Mouse (Mus musculus) left cerebral cortex, postnatal 10 days (tissue): ENCODE data around the gene Emd. TPM values are rescaled to one million over a fixed set of nuclear protein-coding genes. Genes with fewer than 3 reads are reported as not detected.

Experiments
- microRNA-seq: library from miRNA; unstranded; fragments of <30 nt; microRNA quantifications from one replicate; pipeline ENCODE4 v1.2.0, GENCODE M21; 2022
- total RNA-seq, 2 experiments: library from RNA; stranded (reverse); gene quantifications; 2 replicates each; pipeline ENCODE4 v1.2.3; 2021

Gene Emd
- total RNA-seq, 2 experiments from 2014 or later: 43.9 to 44.4 TPM

Small RNAs within 50 kb of the gene (microRNA-seq; reads per million reads assigned to microRNA genes)
- not detected for gene Mir7091

Other genes starting within 250 kb of the Emd start
- 10 to 100 TPM; 37.3 to 39.3 TPM for gene Irak1, start 230.8 kb upstream of the Emd start, total RNA-seq
- not detected for gene Opn1mw, start 127.2 kb upstream of the Emd start, total RNA-seq
- gene Mecp2, start 119.3 kb upstream of the Emd start, total RNA-seq: 10 to 100 TPM; 77.1 to 78.0 TPM
- gene Tex28, start 86.8 kb upstream of the Emd start, total RNA-seq: not detected
- not detected for gene Tktl1, start 77.4 kb upstream of the Emd start, total RNA-seq
- 100 to 1,000 TPM; 199 to 211 TPM for gene Flna, start 4.9 kb upstream of the Emd start, total RNA-seq
- gene Rpl10, start 16.1 kb downstream of the Emd start, total RNA-seq: 100 to 1,000 TPM; 150 to 215 TPM
- gene Taz, start 27.2 kb downstream of the Emd start, total RNA-seq: 10 to 100 TPM; 56.1 to 56.3 TPM
- 1 to 10 TPM; 2.7 to 3.2 TPM for gene Dnase1l1, start 27.6 kb downstream of the Emd start, total RNA-seq
- 100 to 1,000 TPM; 324 to 341 TPM for gene Atp6ap1, start 42.4 kb downstream of the Emd start, total RNA-seq
- gene Gdi1, start 50.3 kb downstream of the Emd start, total RNA-seq: 100 to 1,000 TPM; 705 to 729 TPM
- gene Fam50a, start 58.3 kb downstream of the Emd start, total RNA-seq: 10 to 100 TPM; 37.6 to 44.6 TPM
- 10 to 100 TPM; 65.7 to 74.2 TPM for gene Plxna3, start 74.4 kb downstream of the Emd start, total RNA-seq
- gene Lage3, start 98.9 kb downstream of the Emd start, total RNA-seq: 10 to 100 TPM; 31.9 to 35.9 TPM
- 10 to 100 TPM; 58.7 to 59.2 TPM for gene Ubl4a, start 118.5 kb downstream of the Emd start, total RNA-seq
- 1 to 10 TPM; 2.0 to 2.4 TPM for gene Slc10a3, start 118.7 kb downstream of the Emd start, total RNA-seq
- gene Fam3a, start 138.6 kb downstream of the Emd start, total RNA-seq: 10 to 100 TPM; 16.4 to 24.1 TPM
- 10 to 100 TPM; 42.9 to 45.7 TPM for gene Ikbkg, start 138.6 kb downstream of the Emd start, total RNA-seq
- 10 to 100 TPM; 29.8 to 33.3 TPM for gene G6pdx, start 174.5 kb downstream of the Emd start, total RNA-seq
- gene Gm6880, start 226.7 kb downstream of the Emd start, total RNA-seq: not detected